Mouse (Mus musculus): Measurements from ENCODE around the gene Dnajc11. TPM values are rescaled to one million over a fixed set of nuclear protein-coding genes. Genes with fewer than 3 reads are reported as not detected.
A peak's percentile ranks its signal among the peaks of the same experiment; 100 is the strongest.

Gene Dnajc11
- polyA plus RNA-seq, 1 experiment from 2014 or later, result 72.0 TPM

GRCm38 (mm10) chr4:151902046-151902688 is 31.3 kb upstream of the Dnajc11 start:
- Histone ChIP-seq H3K4me2 (replicated peaks) (no peak overlapping the region), H3K4me1 (replicated peaks; ENCODE audit: control insufficient read depth, insufficient read depth, low read length) (peaks cover 5% of the 10 kb centered on the region; the same call in 1 of the 2 replicates), H3K9ac (no peak overlapping the region), H3K9me3 (ENCODE audit: control insufficient read depth, low read length) (no peaks in the 10 kb centered on the region), H3K4me3 (replicated peaks; ENCODE audit: low read length) (no peak overlapping the region), H3K36me3 (replicated peaks; ENCODE audit: control insufficient read depth, insufficient read depth) (no peaks in the 10 kb centered on the region), H3K27ac (no peak overlapping the region), H3K27me3 (ENCODE audit: control insufficient read depth, insufficient read depth, low read length) (no peaks in the 10 kb centered on the region)
- no peak for DNase-seq (ENCODE audit: low spot score)
- 83% methylated on average over 17 of the region's 17 CpGs for WGBS
- no peak for ATAC-seq (ENCODE audit: low FRiP score)

DNA sequence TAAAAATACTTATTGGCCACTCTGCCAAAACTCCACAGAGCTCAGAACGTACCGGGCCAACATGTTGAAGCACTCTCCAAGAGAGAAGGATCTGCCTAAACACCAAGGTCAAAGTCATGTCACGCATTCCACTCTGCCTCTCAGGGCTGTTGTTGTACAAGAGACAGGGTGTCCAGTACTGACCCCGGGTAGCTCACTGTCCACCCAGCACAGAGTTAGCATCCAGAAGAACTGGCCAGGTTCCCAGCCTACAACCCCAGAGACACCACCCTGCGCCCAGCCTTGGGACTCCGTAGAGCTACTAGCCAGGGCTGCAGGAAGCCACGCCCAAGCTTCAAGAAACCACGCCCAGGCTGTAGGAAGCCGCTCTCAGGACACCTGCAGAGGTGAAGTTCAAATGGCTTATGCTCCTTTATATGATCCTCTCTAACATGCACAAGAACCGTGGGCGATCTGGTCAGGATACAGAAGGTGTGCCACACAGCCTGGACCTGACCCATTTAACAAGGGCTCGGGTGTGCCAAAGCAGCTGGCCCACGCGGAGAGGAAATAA is 30.7 kb upstream of the Dnajc11 start:
- no peak for DNase-seq (ENCODE audit: low spot score)
- ATAC-seq (ENCODE audit: low FRiP score), result no peak
- no peak overlapping the region for H3K4me3 ChIP-seq (replicated peaks; ENCODE audit: low read length)
- no peaks in the 10 kb centered on the region for H3K27me3 ChIP-seq (ENCODE audit: control insufficient read depth, insufficient read depth, low read length)
- H3K27ac ChIP-seq, result no peak overlapping the region
- no peaks in the 10 kb centered on the region for H3K9me3 ChIP-seq (ENCODE audit: control insufficient read depth, low read length)
- H3K4me1 ChIP-seq (replicated peaks; ENCODE audit: control insufficient read depth, insufficient read depth, low read length), result peaks cover 5% of the 10 kb centered on the region; the same call in 1 of the 2 replicates
- no peak overlapping the region for H3K4me2 ChIP-seq (replicated peaks)
- 67% methylated on average over 14 of the region's 14 CpGs for WGBS
- no peak overlapping the region for H3K9ac ChIP-seq
- H3K36me3 ChIP-seq (replicated peaks; ENCODE audit: control insufficient read depth, insufficient read depth), result no peaks in the 10 kb centered on the region

GRCm38 (mm10) chr4:151904098-151904497 is 29.4 kb upstream of the Dnajc11 start:
- no peak overlapping the region for H3K4me2 ChIP-seq (replicated peaks)
- no peaks in the 10 kb centered on the region for H3K27me3 ChIP-seq (ENCODE audit: control insufficient read depth, insufficient read depth, low read length)
- H3K4me1 ChIP-seq (replicated peaks; ENCODE audit: control insufficient read depth, insufficient read depth, low read length), result peaks cover 5% of the 10 kb centered on the region; the same call in 1 of the 2 replicates
- no peak overlapping the region for H3K4me3 ChIP-seq (replicated peaks; ENCODE audit: low read length)
- no peak overlapping the region for H3K27ac ChIP-seq
- WGBS, result 64% methylated on average over 11 of the region's 11 CpGs
- H3K9me3 ChIP-seq (ENCODE audit: control insufficient read depth, low read length), result no peaks in the 10 kb centered on the region
- DNase-seq (ENCODE audit: low spot score), result no peak
- no peak overlapping the region for H3K9ac ChIP-seq
- no peak for ATAC-seq (ENCODE audit: low FRiP score)
- H3K36me3 ChIP-seq (replicated peaks; ENCODE audit: control insufficient read depth, insufficient read depth), result no peaks in the 10 kb centered on the region

DNA sequence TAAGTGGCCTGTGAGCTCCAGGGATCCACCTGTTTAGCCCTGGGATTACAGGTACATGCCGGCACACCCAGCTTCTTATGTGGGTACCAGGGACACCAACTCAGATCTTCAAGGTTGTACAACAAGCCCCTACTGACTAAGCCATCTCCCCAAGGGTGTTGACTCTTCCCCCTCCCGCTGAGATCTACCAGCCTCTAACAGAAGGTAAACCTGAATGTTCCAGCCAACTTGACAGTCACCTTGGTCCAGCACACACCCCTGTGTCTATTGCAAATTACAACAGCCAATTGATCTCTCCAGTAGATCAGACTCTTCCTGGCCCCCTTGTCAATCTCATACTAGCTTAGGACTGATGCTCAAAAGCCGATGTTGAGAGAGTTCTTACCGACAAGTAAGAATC is 27.9 kb upstream of the Dnajc11 start:
- peaks cover 5% of the 10 kb centered on the region; the same call in 1 of the 2 replicates for H3K4me1 ChIP-seq (replicated peaks; ENCODE audit: control insufficient read depth, insufficient read depth, low read length)
- H3K9me3 ChIP-seq (ENCODE audit: control insufficient read depth, low read length), result no peaks in the 10 kb centered on the region
- WGBS, result 79% methylated on average over 4 of the region's 4 CpGs
- no peaks in the 10 kb centered on the region for H3K36me3 ChIP-seq (replicated peaks; ENCODE audit: control insufficient read depth, insufficient read depth)
- DNase-seq (ENCODE audit: low spot score) (no peak), ATAC-seq (ENCODE audit: low FRiP score) (no peak)
- no peaks in the 10 kb centered on the region for H3K27me3 ChIP-seq (ENCODE audit: control insufficient read depth, insufficient read depth, low read length)
- no peak overlapping the region for H3K9ac ChIP-seq
- no peak overlapping the region for H3K4me2 ChIP-seq (replicated peaks)
- H3K4me3 ChIP-seq (replicated peaks; ENCODE audit: low read length), result no peak overlapping the region
- H3K27ac ChIP-seq, result no peak overlapping the region

GRCm38 (mm10) chr4:151907577-151908343 is 25.7 kb upstream of the Dnajc11 start:
- H3K4me3 ChIP-seq (replicated peaks; ENCODE audit: low read length), result no peak overlapping the region
- H3K27ac ChIP-seq, result no peak overlapping the region
- H3K9me3 ChIP-seq (ENCODE audit: control insufficient read depth, low read length), result no peaks in the 10 kb centered on the region
- H3K9ac ChIP-seq, result no peak overlapping the region
- H3K27me3 ChIP-seq (ENCODE audit: control insufficient read depth, insufficient read depth, low read length), result no peaks in the 10 kb centered on the region
- ATAC-seq (ENCODE audit: low FRiP score), result no peak
- no peak overlapping the region for H3K4me2 ChIP-seq (replicated peaks)
- peaks cover 5% of the 10 kb centered on the region; the same call in 1 of the 2 replicates for H3K4me1 ChIP-seq (replicated peaks; ENCODE audit: control insufficient read depth, insufficient read depth, low read length)
- 69% methylated on average over 26 of the region's 26 CpGs for WGBS
- H3K36me3 ChIP-seq (replicated peaks; ENCODE audit: control insufficient read depth, insufficient read depth), result no peaks in the 10 kb centered on the region
- no peak for DNase-seq (ENCODE audit: low spot score)

DNA sequence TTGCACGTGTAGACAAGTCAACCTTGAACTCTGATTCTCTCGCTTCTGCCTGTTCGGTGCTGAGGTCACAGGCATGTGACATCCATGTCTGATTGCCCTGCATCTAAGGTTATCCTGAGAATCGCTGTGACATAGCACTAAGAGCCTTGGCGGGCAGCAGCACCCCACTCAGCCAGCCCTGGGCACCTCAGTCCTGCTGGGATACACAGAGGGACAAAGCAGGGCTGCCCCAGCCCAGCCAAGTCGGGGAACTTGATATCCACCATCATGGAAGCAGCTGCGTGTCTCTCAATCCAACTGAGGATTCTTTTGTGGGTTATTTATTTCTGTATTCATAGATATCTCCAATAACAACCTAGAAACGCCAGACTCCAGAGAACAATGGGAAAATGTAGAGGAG is 24.7 kb upstream of the Dnajc11 start:
- Histone ChIP-seq H3K9ac (no peak overlapping the region), H3K4me1 (replicated peaks; ENCODE audit: control insufficient read depth, insufficient read depth, low read length) (peaks cover 5% of the 10 kb centered on the region; the same call in 1 of the 2 replicates), H3K9me3 (ENCODE audit: control insufficient read depth, low read length) (no peaks in the 10 kb centered on the region), H3K27ac (0 out of 2 replicates have a peak overlapping the region, but pooled peaks have one; percentile 32), H3K4me2 (replicated peaks) (no peak overlapping the region), H3K36me3 (replicated peaks; ENCODE audit: control insufficient read depth, insufficient read depth) (no peaks in the 10 kb centered on the region), H3K27me3 (ENCODE audit: control insufficient read depth, insufficient read depth, low read length) (no peaks in the 10 kb centered on the region), H3K4me3 (replicated peaks; ENCODE audit: low read length) (no peak overlapping the region)
- 74% methylated on average over 8 of the region's 8 CpGs for WGBS
- no peak for ATAC-seq (ENCODE audit: low FRiP score)
- no peak for DNase-seq (ENCODE audit: low spot score)

- Histone ChIP-seq H3K4me1 (replicated peaks; ENCODE audit: control insufficient read depth, insufficient read depth, low read length) (no peaks in the 10 kb centered on the region), H3K4me3 (replicated peaks; ENCODE audit: low read length) (no peak overlapping the region), H3K36me3 (replicated peaks; ENCODE audit: control insufficient read depth, insufficient read depth) (no peaks in the 10 kb centered on the region), H3K9me3 (ENCODE audit: control insufficient read depth, low read length) (no peaks in the 10 kb centered on the region), H3K27me3 (ENCODE audit: control insufficient read depth, insufficient read depth, low read length) (no peaks in the 10 kb centered on the region), H3K4me2 (replicated peaks) (no peak overlapping the region), H3K9ac (no peak overlapping the region), H3K27ac (no peak overlapping the region)
- DNase-seq (ENCODE audit: low spot score) (no peak), ATAC-seq (ENCODE audit: low FRiP score) (no peak)
- 60% methylated on average over 11 of the region's 11 CpGs for WGBS
Measured at GRCm38 (mm10) chr4:151916271-151916670, 17.2 kb upstream of the Dnajc11 start.

DNA sequence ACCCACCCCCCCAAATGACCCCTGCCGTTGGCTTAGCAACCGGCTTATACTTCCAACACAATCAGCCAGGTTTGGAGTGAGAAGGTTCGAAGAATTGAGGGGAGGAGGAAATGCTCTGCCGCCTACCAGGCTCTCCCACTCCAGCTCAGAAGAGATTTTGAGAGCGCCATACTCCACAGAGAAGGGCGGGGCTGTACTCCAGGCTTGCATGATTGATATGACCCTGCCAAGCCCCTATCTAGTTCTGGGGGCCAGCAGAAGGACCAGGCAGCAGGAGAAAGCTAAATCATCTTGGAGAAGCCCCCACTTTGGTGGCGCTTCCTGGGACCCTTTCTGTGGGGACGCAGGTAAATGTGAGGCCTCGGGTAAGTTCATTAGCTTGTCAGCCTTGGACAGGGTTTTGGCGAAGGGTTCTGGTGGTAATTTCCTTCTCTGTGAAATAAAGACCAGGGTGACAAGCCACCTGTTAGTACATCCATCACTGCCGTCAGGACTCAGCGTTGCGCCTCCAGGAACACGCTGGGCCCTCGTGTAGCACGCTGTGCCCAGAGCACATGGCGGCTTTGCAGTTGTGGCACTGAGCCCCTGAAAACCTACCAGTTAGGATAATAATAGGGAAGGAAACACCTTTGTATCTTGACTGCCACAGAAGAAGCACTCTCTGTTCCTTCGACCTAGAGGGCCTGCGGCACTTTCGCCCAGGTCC is 14.2 kb upstream of the Dnajc11 start:
- no peaks in the 10 kb centered on the region for H3K27me3 ChIP-seq (ENCODE audit: control insufficient read depth, insufficient read depth, low read length)
- no peaks in the 10 kb centered on the region for H3K36me3 ChIP-seq (replicated peaks; ENCODE audit: control insufficient read depth, insufficient read depth)
- H3K9me3 ChIP-seq (ENCODE audit: control insufficient read depth, low read length), result no peaks in the 10 kb centered on the region
- no peaks in the 10 kb centered on the region for H3K4me1 ChIP-seq (replicated peaks; ENCODE audit: control insufficient read depth, insufficient read depth, low read length)
- no peak overlapping the region for H3K9ac ChIP-seq
- 75% methylated on average over 20 of the region's 20 CpGs for WGBS
- DNase-seq (ENCODE audit: low spot score) (no peak), ATAC-seq (ENCODE audit: low FRiP score) (no peak)
- no peak overlapping the region for H3K4me3 ChIP-seq (replicated peaks; ENCODE audit: low read length)
- H3K4me2 ChIP-seq (replicated peaks), result no peak overlapping the region
- H3K27ac ChIP-seq, result no peak overlapping the region

All from hindbrain, embryonic 14.5 days (tissue).